Mouse (Mus musculus): ENCODE measurements around the gene Zfp866. TPM values are rescaled to one million over a fixed set of nuclear protein-coding genes. Genes with fewer than 3 reads are reported as not detected.

The Zfp866 gene
- total and polyA plus RNA-seq, 3 experiments = 11.7 to 12.3 TPM; not detected in 1

DNA sequence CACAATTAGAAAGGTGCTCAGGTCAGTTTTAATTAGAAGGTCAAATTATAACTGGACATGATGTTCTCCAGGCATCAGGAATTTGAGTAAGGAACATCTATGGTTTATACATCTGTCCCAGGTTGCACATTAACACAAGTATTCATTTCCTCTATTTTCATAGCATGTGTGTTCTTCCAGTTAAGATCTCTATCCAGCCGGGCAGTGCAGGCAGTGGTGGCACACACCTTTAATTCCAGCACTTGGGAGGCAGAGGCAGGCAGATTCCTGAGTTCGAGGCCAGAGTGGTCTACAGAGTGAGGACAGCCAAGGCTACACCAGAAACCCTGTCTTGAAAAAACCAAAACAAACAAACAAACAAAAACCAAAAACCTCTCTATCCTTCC, 15.8 kb downstream of the Zfp866 start:
- Histone ChIP-seq H3K9me3 (replicated peaks; ENCODE audit: insufficient read depth, low read length) (no peaks in the 10 kb centered on the region), H3K79me2 (ENCODE audit: control insufficient read depth, insufficient read depth, low read length, poor library complexity) (peaks cover 23% of the 10 kb centered on the region), H3K36me3 (ENCODE audit: control insufficient read depth in 1 of 2, insufficient read depth in 2 of 2, low read length in 2 of 2) (peaks cover 0 to 14% of the 10 kb centered on the region in 2 experiments; a peak in 2 of 4 replicates), H3K4me3 (ENCODE audit: control insufficient read depth in 1 of 2, insufficient read depth in 1 of 2, low read depth in 2 of 2, low read length in 2 of 2) (peak overlapping the region; percentile 15 to 18), H3K27me3 (ENCODE audit: control insufficient read depth in 1 of 2, insufficient read depth in 2 of 2, low read length in 2 of 2) (no peaks in the 10 kb centered on the region), H3K27ac (ENCODE audit: control insufficient read depth, low read depth, low read length) (peak overlapping the region; percentile 29; the same call in 1 of the 2 replicates), H3K9ac (ENCODE audit: control insufficient read depth, low read depth, low read length, poor library complexity, severe bottlenecking) (peak overlapping the region; percentile 3), H3K4me1 (ENCODE audit: control insufficient read depth in 1 of 2, insufficient read depth in 2 of 2, low read length in 2 of 2) (peaks cover 7 to 10% of the 10 kb centered on the region in 2 experiments; a peak in 3 of 4 replicates)
- 0 out of 2 replicates have a peak, but pooled peaks have one; percentile 3 for TF ChIP-seq MAX (IDR thresholded peaks at IDR 0.05; ENCODE audit: low read length)
- no peak for TF ChIP-seq SIN3A (IDR thresholded peaks at IDR 0.05; ENCODE audit: low read length)
- peak; percentile 23; the same call in 1 of the 2 replicates for TF ChIP-seq MXI1 (IDR thresholded peaks at IDR 0.05; ENCODE audit: low read depth, low read length)
- no peak for DNase-seq (ENCODE audit: low read depth, low spot score)

DNA sequence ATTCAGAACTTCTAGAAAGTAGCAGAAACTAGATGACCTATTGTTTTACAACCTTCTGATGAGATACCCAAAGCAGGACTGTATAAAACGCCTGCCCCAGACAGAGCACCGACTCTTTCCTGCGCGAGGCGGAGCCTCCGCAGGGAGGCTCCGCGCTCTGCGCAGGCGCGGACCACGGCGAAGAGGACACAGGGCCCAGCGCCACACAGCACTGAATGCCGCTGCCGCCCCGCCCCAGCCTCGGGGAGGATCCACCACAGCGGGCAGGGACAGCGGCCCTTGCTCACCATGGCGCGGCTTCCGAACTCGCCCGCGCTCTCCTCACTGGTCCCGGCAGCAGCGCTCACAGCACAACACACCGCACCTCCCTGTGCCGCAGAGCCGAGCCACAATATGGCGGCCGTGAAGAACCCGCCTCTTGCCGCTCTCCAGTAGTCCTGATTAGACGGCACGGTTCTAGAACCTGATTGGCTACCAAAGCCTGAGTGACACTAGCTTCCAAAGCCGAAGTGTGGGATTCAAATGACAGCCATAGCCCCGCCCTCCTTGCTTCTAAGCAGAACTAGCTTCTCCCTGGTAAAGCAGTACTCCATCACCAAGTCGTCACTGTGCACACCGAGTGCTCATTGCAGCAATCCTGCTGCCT, 16.4 kb downstream of the Zfp866 start, which contains the start of gene Gm20422:
TSS of gene Gm20422 (minus strand) at position 384 of the 646 bp plus-strand sequence.
- H3K79me2 ChIP-seq (ENCODE audit: control insufficient read depth, insufficient read depth, low read length, poor library complexity) = peaks cover 24% of the 10 kb centered on the region
- no peaks in the 10 kb centered on the region for H3K9me3 ChIP-seq (replicated peaks; ENCODE audit: insufficient read depth, low read length)
- peaks cover 0 to 14% of the 10 kb centered on the region in 2 experiments; a peak in 2 of 4 replicates for H3K36me3 ChIP-seq (ENCODE audit: control insufficient read depth in 1 of 2, insufficient read depth in 2 of 2, low read length in 2 of 2)
- H3K27me3 ChIP-seq (ENCODE audit: control insufficient read depth in 1 of 2, insufficient read depth in 2 of 2, low read length in 2 of 2) = no peaks in the 10 kb centered on the region
- peak within 1 kb of the TSS; percentile 94 for H3K9ac ChIP-seq (ENCODE audit: control insufficient read depth, low read depth, low read length, poor library complexity, severe bottlenecking)
- peak; percentile 100 for DNase-seq (ENCODE audit: low read depth, low spot score)
- H3K27ac ChIP-seq (ENCODE audit: control insufficient read depth, low read depth, low read length) = peak within 1 kb of the TSS; percentile 98
- peak; percentile 7; the same call in 1 of the 2 replicates for TF ChIP-seq TCF12 (IDR thresholded peaks at IDR 0.05; ENCODE audit: low read depth, low read length)
- TF ChIP-seq KAT2A (conservative IDR thresholded peaks at IDR 0.05; ENCODE audit: low read depth, low read length) = peak; percentile 50; the same call in 1 of the 2 replicates
- TF ChIP-seq MEF2A (IDR thresholded peaks at IDR 0.05; ENCODE audit: extremely low read depth, insufficient replicate concordance, low read depth, low read length, poor library complexity, severe bottlenecking) = no peak
- no peak for TF ChIP-seq GATA1 (IDR thresholded peaks at IDR 0.05; ENCODE audit: low read depth, low read length)
- TF ChIP-seq SMC3 (IDR thresholded peaks at IDR 0.05; ENCODE audit: low read depth, low read length) = 0 out of 2 replicates have a peak, but pooled peaks have one; percentile 8
- peak; percentile 81 for TF ChIP-seq HCFC1 (IDR thresholded peaks at IDR 0.05; ENCODE audit: low read depth, low read length)
- peak; percentile 65; the same call in 1 of the 2 replicates for TF ChIP-seq CHD1 (IDR thresholded peaks at IDR 0.05; ENCODE audit: low read depth, low read length)
- no peak for TF ChIP-seq ETS1 (IDR thresholded peaks at IDR 0.05; ENCODE audit: low read depth, low read length)
- TF ChIP-seq BHLHE40 (IDR thresholded peaks at IDR 0.05; ENCODE audit: borderline replicate concordance, low read depth, low read length) = no peak
- TF ChIP-seq TBP (IDR thresholded peaks at IDR 0.05; ENCODE audit: low read depth, low read length) = peak; percentile 41
- TF ChIP-seq ELF1 (IDR thresholded peaks at IDR 0.05; ENCODE audit: low read depth, low read length) = 0 out of 2 replicates have a peak, but pooled peaks have one; percentile 32
- TF ChIP-seq EP300 (IDR thresholded peaks at IDR 0.05; ENCODE audit: low read depth in 1 of 2, low read length in 2 of 2) = peak in 1 of 2 experiments; percentile 21; a peak in 1 of 4 replicates
- TF ChIP-seq ZMIZ1 (IDR thresholded peaks at IDR 0.05; ENCODE audit: low read depth, low read length) = peak; percentile 92
- no peak for TF ChIP-seq UBTF (IDR thresholded peaks at IDR 0.05; ENCODE audit: borderline replicate concordance, insufficient read depth, low read depth, low read length)
- no peak for TF ChIP-seq USF2 (IDR thresholded peaks at IDR 0.05; ENCODE audit: borderline replicate concordance in 1 of 2, insufficient read depth in 1 of 2, low read depth in 1 of 2, low read length in 2 of 2)
- peak; percentile 71; the same call in 1 of the 2 replicates for TF ChIP-seq MXI1 (IDR thresholded peaks at IDR 0.05; ENCODE audit: low read depth, low read length)
- TF ChIP-seq MAZ (IDR thresholded peaks at IDR 0.05; ENCODE audit: low read depth, low read length) = 0 out of 2 replicates have a peak, but pooled peaks have one; percentile 20
- TF ChIP-seq JUND (IDR thresholded peaks at IDR 0.05; ENCODE audit: low read depth, low read length) = no peak
- peak; percentile 48 for TF ChIP-seq MAX (IDR thresholded peaks at IDR 0.05; ENCODE audit: low read length)
- peak; percentile 98 for TF ChIP-seq NELFE (IDR thresholded peaks at IDR 0.05; ENCODE audit: low read depth, low read length)
- TF ChIP-seq ZNF384 (IDR thresholded peaks at IDR 0.05; ENCODE audit: low read depth, low read length) = no peak
- peak; percentile 98 to 99 for TF ChIP-seq POLR2A (IDR thresholded peaks at IDR 0.05; ENCODE audit: control insufficient read depth in 1 of 2, insufficient read depth in 1 of 2, low read depth in 1 of 2, low read length in 2 of 2, poor library complexity in 1 of 2)
- TF ChIP-seq NRF1 (IDR thresholded peaks at IDR 0.05; ENCODE audit: insufficient read depth, low read depth, low read length, poor library complexity, severe bottlenecking) = peak; percentile 88
- TF ChIP-seq SIN3A (IDR thresholded peaks at IDR 0.05; ENCODE audit: low read length) = peak; percentile 73
- no peak for TF ChIP-seq E2F4 (IDR thresholded peaks at IDR 0.05; ENCODE audit: borderline replicate concordance, low read depth, low read length)
- peak; percentile 88 for TF ChIP-seq POLR2AphosphoS5 (IDR thresholded peaks at IDR 0.05; ENCODE audit: borderline replicate concordance, low read depth, low read length)
- TF ChIP-seq POLR2AphosphoS2 (IDR thresholded peaks at IDR 0.05; ENCODE audit: low read length) = peak; percentile 97
- peak; percentile 26; the same call in 1 of the 2 replicates for TF ChIP-seq USF1 (IDR thresholded peaks at IDR 0.05; ENCODE audit: low read depth, low read length)
- H3K4me3 ChIP-seq (ENCODE audit: control insufficient read depth in 1 of 2, insufficient read depth in 1 of 2, low read depth in 2 of 2, low read length in 2 of 2) = peak within 1 kb of the TSS; percentile 93 to 97
- peaks cover 7 to 10% of the 10 kb centered on the region in 2 experiments; a peak in 3 of 4 replicates for H3K4me1 ChIP-seq (ENCODE audit: control insufficient read depth in 1 of 2, insufficient read depth in 2 of 2, low read length in 2 of 2)

Data from MEL (cell line).